In genomic region chr17:7875941-7876461, GRCm38 (mm10) we compare ENCODE assay signal across 8 mouse cellular contexts. TPM values are rescaled to one million over a fixed set of nuclear protein-coding genes. Genes with fewer than 3 reads are reported as not detected.
DNase-seq lines count a peak whose midpoint lies in the region; ATAC-seq and TF ChIP-seq lines count a peak whose summit lies in the region.

No protein-coding gene starts in this region.

- no peak for TF ChIP-seq CTCF in bone marrow, adult 2 months (IDR thresholded peaks at IDR 0.05; ENCODE audit: control insufficient read depth, insufficient read depth, low read length)

- WGBS in bone marrow, adult 2 months = 53% methylated on average over 12 of the region's 12 CpGs
- 48% methylated on average over 12 of the region's 12 CpGs for WGBS in heart, embryonic 11.5 days (ENCODE audit: insufficient replicate concordance)

- peak; percentile 30 for DNase-seq in heart, postnatal 4 days
- no peak for DNase-seq in heart, adult 9 months (ENCODE audit: low spot score in 2 of 2)
- peak; percentile 68 to 83 for DNase-seq in kidney, adult 8-10 months
- peak; percentile 60 for DNase-seq in naive thymus-derived CD4-positive, alpha-beta T cell, adult 2 months (ENCODE audit: low read depth)
- no peak for DNase-seq in cerebellum, postnatal 36 days
- no peak for DNase-seq in frontal cortex, postnatal 14 days (ENCODE audit: low spot score in 2 of 2)

- TF ChIP-seq POLR2A in bone marrow, adult 2 months (IDR thresholded peaks at IDR 0.05; ENCODE audit: borderline replicate concordance, control insufficient read depth, low read depth, low read length) = no peak

- H3K27ac ChIP-seq in bone marrow, adult 2 months (ENCODE audit: control insufficient read depth, insufficient read depth, low read depth, low read length, poor library complexity) = peak overlapping the region; percentile 82; the same call in 1 of the 2 replicates
- H3K27ac ChIP-seq in heart, embryonic 11.5 days (ENCODE audit: low read depth, low read length) = no peak overlapping the region

- H3K9me3 ChIP-seq in heart, embryonic 11.5 days (replicated peaks; ENCODE audit: control insufficient read depth, low read length) = no peaks in the 10 kb centered on the region

- H3K9ac ChIP-seq in heart, embryonic 11.5 days (ENCODE audit: low read depth, low read length) = no peak overlapping the region

- no peaks in the 10 kb centered on the region for H3K27me3 ChIP-seq in heart, embryonic 11.5 days (ENCODE audit: control insufficient read depth, insufficient read depth, low read length)

- no peak overlapping the region for H3K4me3 ChIP-seq in bone marrow, adult 2 months (replicated peaks; ENCODE audit: control insufficient read depth, low read depth, low read length)
- no peak overlapping the region for H3K4me3 ChIP-seq in heart, embryonic 11.5 days (ENCODE audit: low read depth, low read length)

- H3K4me1 ChIP-seq in bone marrow, adult 2 months (ENCODE audit: control insufficient read depth, insufficient read depth, low read length) = peaks cover 8% of the 10 kb centered on the region; the same call in 1 of the 2 replicates
- H3K4me1 ChIP-seq in heart, embryonic 11.5 days (ENCODE audit: control insufficient read depth, insufficient read depth, low read length) = no peaks in the 10 kb centered on the region

- ATAC-seq in heart, embryonic 11.5 days (replicated peaks; ENCODE audit: insufficient number of reproducible peaks, low FRiP score, low TSS enrichment) = no peak

- no peak overlapping the region for H3K4me2 ChIP-seq in heart, embryonic 11.5 days

- H3K36me3 ChIP-seq in heart, embryonic 11.5 days (ENCODE audit: control insufficient read depth, insufficient read depth, low read length) = no peaks in the 10 kb centered on the region

RNA-seq across cellular contexts. Expression of gene Fndc1, which starts 48.9 kb away (rescaled TPM):
- 100 to 1,000 TPM in 1 of 2 experiments, 10 to 100 TPM in 1; 96.0 to 105 TPM for total RNA-seq in heart, postnatal 4 days (2021)
- 0.25 and 0.38 TPM in 2 replicates for polyA plus RNA-seq in bone marrow, adult 2 months (2011; ENCODE audit: insufficient read depth, insufficient read length, low replicate concordance, missing spikeins)
- 0.69 and 2.2 TPM in 2 replicates for polyA plus RNA-seq in heart, embryonic 11.5 days (2014; fragmentation: Nextera tagmentation; extraction: Ambion mirVana)

RNA-seq across cellular contexts. Expression of gene Tagap, which starts 49.8 kb away (rescaled TPM):
- total RNA-seq in heart, postnatal 4 days (2021) = 1 to 10 TPM; 1.9 to 2.5 TPM
- polyA plus RNA-seq in bone marrow, adult 2 months (2011; ENCODE audit: insufficient read depth, insufficient read length, low replicate concordance, missing spikeins) = 3.6 and 8.7 TPM in 2 replicates
- polyA plus RNA-seq in heart, embryonic 11.5 days (2014; fragmentation: Nextera tagmentation; extraction: Ambion mirVana) = 0.09 and 0.24 TPM in 2 replicates

Comparison
In these comparisons a context has a peak if more than half of its experiments do, and no peak if none do; other contexts are left out.
1. DNase-seq: peak in heart, postnatal 4 days (single experiment), kidney, adult 8-10 months (2 of 2) and naive thymus-derived CD4-positive, alpha-beta T cell, adult 2 months (single experiment); none in heart, adult 9 months (0 of 2), cerebellum, postnatal 36 days (0 of 2) and frontal cortex, postnatal 14 days (0 of 2).